Mouse (Mus musculus) small intestine, adult 2 months (tissue): ENCODE data around the gene Dpp6. TPM values are rescaled to one million over a fixed set of nuclear protein-coding genes. Genes with fewer than 3 reads are reported as not detected.

ENCODE experiments used
- H3K27ac ChIP-seq: fragments of 200-500 bp; 2 replicates; pipeline ENCODE4 v1.5.1; 2012; ENCODE audit warnings: low read depth, low read length, control low read depth, inconsistent platforms; ENCODE audit not compliant: insufficient read depth
- H3K27me3 ChIP-seq: fragments of 200-500 bp; 2 replicates; pipeline ENCODE4 v1.6.1; 2012; ENCODE audit warnings: mild to moderate bottlenecking, moderate library complexity, low read length, inconsistent platforms; ENCODE audit not compliant: control insufficient read depth, insufficient read depth
- H3K36me3 ChIP-seq: fragments of 200-500 bp; 2 replicates; pipeline ENCODE4 v1.6.1; 2012; ENCODE audit warnings: mild to moderate bottlenecking, low read length, control low read depth, inconsistent platforms; ENCODE audit not compliant: control insufficient read depth, insufficient read depth
- H3K4me1 ChIP-seq: fragments of 200-500 bp; 2 replicates; pipeline ENCODE4 v1.6.1; 2012; ENCODE audit warnings: low read length, inconsistent platforms, mixed read lengths; ENCODE audit not compliant: control insufficient read depth, insufficient read depth, insufficient read length
- H3K4me3 ChIP-seq: fragments of 200-500 bp; 2 replicates; pipeline ENCODE4 v1.5.1; 2012; ENCODE audit warnings: low read depth, mild to moderate bottlenecking, control low read depth, inconsistent platforms, low read length, moderate library complexity
- CTCF ChIP-seq: fragments of 200-500 bp; IDR thresholded peaks from 2 replicates; pipeline ENCODE4 v1.5.1; 2012; ENCODE audit warnings: low read depth, mild to moderate bottlenecking, control low read depth, inconsistent platforms, low read length, moderate library complexity, mixed read lengths; ENCODE audit not compliant: insufficient replicate concordance, insufficient read length; ENCODE audit errors: extremely low read depth
- POLR2A ChIP-seq: fragments of 200-500 bp; IDR thresholded peaks from 2 replicates; pipeline ENCODE4 v1.6.1; 2012; ENCODE audit warnings: low read depth, mild to moderate bottlenecking, control low read depth, inconsistent platforms, low read length, moderate library complexity
- WGBS: fragments of 180-500 bp; shearing (Covaris S2); methylation state at CpG from one replicate; pipeline ENCODE4 v1.1.7; 2018; 5-methylcytosine and 5-hydroxymethylcytosine counted together
- polyA plus RNA-seq: library from polyadenylated mRNA; depleted of rRNA; stranded (reverse); fragments of >200 nt; gene quantifications from 2 replicates; pipeline ENCODE4 v1.2.3, GENCODE M21; 2012

Dpp6 gene
- polyA plus RNA-seq, 1 experiment, result 0.41 TPM

GRCm38 (mm10) chr5:27200581-27201341 lies 383.8 kb downstream of the Dpp6 start:
- TF ChIP-seq POLR2A (no peak), CTCF (no peak)
- Histone ChIP-seq H3K27ac (no peak overlapping the region), H3K4me1 (no peaks in the 10 kb centered on the region), H3K36me3 (no peaks in the 10 kb centered on the region), H3K27me3 (no peaks in the 10 kb centered on the region), H3K4me3 (no peak overlapping the region)
- WGBS, result 43% methylated on average over 2 of the region's 2 CpGs

GRCm38 (mm10) chr5:27203131-27203530 lies 386.1 kb downstream of the Dpp6 start:
- H3K4me1 ChIP-seq, result no peaks in the 10 kb centered on the region
- no peak overlapping the region for H3K27ac ChIP-seq
- TF ChIP-seq CTCF (no peak), POLR2A (no peak)
- H3K27me3 ChIP-seq, result no peaks in the 10 kb centered on the region
- no peaks in the 10 kb centered on the region for H3K36me3 ChIP-seq
- no peak overlapping the region for H3K4me3 ChIP-seq

- 73% methylated on average over 3 of the region's 3 CpGs for WGBS
- TF ChIP-seq POLR2A (no peak), CTCF (no peak)
Measured at GRCm38 (mm10) chr5:27204721-27205120, 387.7 kb downstream of the Dpp6 start.

DNA sequence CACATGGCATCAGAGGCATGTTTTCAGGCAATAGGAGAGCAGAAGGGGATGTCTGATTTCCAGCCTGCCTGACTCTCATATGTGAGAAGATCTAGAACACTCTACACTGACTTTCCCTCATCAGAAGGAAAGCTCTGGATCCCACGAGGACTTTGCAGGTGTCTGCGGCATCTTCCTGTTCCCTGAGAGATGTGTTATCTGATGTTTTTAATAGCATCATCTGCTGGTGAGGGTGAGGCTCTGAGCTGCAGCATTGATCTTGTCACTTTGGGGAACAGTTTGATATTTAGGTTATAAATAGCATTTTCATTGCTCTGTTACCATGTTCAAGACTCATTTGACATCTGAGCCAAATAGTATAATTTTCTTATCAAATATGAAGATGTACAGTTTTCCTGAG lies 388.8 kb downstream of the Dpp6 start:
- no peaks in the 10 kb centered on the region for H3K4me1 ChIP-seq
- 77% methylated on average over 2 of the region's 2 CpGs for WGBS

More at GRCm38 (mm10) chr5:27204721-27205120, 387.7 kb downstream of the Dpp6 start:
- Histone ChIP-seq H3K36me3 (no peaks in the 10 kb centered on the region), H3K4me3 (no peak overlapping the region), H3K27me3 (no peaks in the 10 kb centered on the region), H3K27ac (no peak overlapping the region), H3K4me1 (no peaks in the 10 kb centered on the region)

DNA sequence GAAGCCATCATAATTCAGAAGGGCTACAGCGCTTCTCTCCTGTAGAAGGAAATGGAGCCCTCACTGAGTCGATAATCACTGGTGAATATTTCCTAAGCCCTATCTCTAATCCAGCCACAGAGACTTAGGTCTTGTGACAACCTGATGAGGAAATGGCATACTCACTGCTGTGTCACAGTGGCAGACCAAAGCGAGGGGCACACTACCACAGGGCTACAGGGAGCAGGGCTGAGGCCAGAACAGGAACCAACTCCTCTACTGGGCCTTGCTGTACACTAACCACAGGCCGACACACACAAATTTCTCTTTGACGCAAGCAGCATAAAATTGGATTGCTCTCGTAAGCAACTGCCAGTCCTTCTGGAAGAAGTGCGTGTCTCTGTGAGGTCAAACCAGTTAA lies 389.2 kb downstream of the Dpp6 start:
- Histone ChIP-seq H3K27me3 (no peaks in the 10 kb centered on the region), H3K4me3 (no peak overlapping the region), H3K4me1 (no peaks in the 10 kb centered on the region), H3K27ac (no peak overlapping the region), H3K36me3 (no peaks in the 10 kb centered on the region)
- WGBS, result 78% methylated on average over 7 of the region's 7 CpGs
- TF ChIP-seq CTCF (no peak), POLR2A (no peak)

More for the DNA sequence above, 388.8 kb downstream of the Dpp6 start:
- no peak for TF ChIP-seq POLR2A
- no peak for TF ChIP-seq CTCF
- H3K27ac ChIP-seq, result no peak overlapping the region
- no peak overlapping the region for H3K4me3 ChIP-seq
- H3K36me3 ChIP-seq, result no peaks in the 10 kb centered on the region
- H3K27me3 ChIP-seq, result no peaks in the 10 kb centered on the region

DNA sequence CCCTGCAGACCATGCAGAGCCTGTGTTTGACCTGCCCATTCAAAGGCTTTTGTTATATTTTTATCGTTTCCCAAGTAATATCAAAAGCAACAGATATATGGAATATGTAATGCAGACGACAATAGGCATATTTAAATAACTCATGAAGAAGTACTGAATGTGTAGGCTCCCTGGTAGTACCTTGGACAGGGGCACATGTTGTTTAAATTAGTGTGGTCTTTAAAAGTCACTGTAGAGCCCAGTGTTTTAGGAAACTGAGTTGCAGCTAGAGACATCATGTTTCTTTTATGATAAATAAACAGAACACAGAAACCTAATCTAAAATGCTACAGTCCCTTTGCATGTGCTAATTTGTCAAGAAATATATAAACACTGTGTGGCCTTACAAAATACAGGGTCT lies 403.1 kb downstream of the Dpp6 start:
- WGBS, result 66% methylated on average over 2 of the region's 2 CpGs
- Histone ChIP-seq H3K36me3 (no peaks in the 10 kb centered on the region), H3K4me3 (no peak overlapping the region), H3K27me3 (no peaks in the 10 kb centered on the region), H3K27ac (no peak overlapping the region), H3K4me1 (no peaks in the 10 kb centered on the region)
- TF ChIP-seq POLR2A, result no peak
- TF ChIP-seq CTCF, result no peak

DNA sequence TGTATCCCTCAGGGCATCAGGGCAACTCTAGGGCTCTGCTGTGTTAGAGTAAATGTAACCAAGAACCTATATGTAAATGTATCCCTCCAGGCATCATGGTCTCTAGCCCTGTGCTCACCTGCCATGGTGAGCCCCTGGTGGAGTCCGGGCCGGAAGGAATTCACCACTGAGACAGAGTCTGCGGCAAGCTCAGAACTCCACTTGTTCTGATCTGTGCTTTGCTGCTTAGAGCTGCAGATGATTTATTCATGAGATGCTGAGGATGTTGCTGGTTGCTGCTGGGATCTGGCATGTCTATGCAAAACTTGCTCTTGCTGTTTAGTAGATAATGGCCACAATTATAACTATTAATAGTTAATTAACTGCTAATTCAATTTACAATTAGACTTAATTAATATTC lies 425.1 kb downstream of the Dpp6 start:
- Histone ChIP-seq H3K27ac (no peak overlapping the region), H3K36me3 (no peaks in the 10 kb centered on the region), H3K27me3 (no peaks in the 10 kb centered on the region), H3K4me1 (no peaks in the 10 kb centered on the region), H3K4me3 (no peak overlapping the region)
- WGBS, result 84% methylated on average over 3 of the region's 3 CpGs
- TF ChIP-seq CTCF, result no peak
- TF ChIP-seq POLR2A, result no peak
